Mouse (Mus musculus) stomach, postnatal 0 days (tissue): Measurements from ENCODE around the gene Epb41l1. TPM values are rescaled to one million over a fixed set of nuclear protein-coding genes. Genes with fewer than 3 reads are reported as not detected.

Source experiments
- ATAC-seq: fragments of 200-750 bp; cut with Nextera tagmentation; 2 replicates; pipeline ENCODE4 v1.8.0; 2017; ENCODE audit not compliant: low FRiP score, low TSS enrichment
- DNase-seq: peaks from one replicate; pipeline ENCODE4 v3.0.0-alpha.2; 2016; ENCODE audit warnings: low spot score
- H3K27ac ChIP-seq: fragments of 300-500 bp; sonication (generic); replicated peaks from 2 replicates; pipeline ENCODE4 v1.5.1; 2014; ENCODE audit warnings: mild to moderate bottlenecking, control low read depth
- H3K27me3 ChIP-seq: fragments of 300-500 bp; sonication (generic); 2 replicates; pipeline ENCODE4 v1.6.1; 2014; ENCODE audit warnings: low read length; ENCODE audit not compliant: control insufficient read depth, insufficient read depth
- H3K36me3 ChIP-seq: fragments of 300-500 bp; sonication (generic); 2 replicates; pipeline ENCODE4 v1.6.1; 2014; ENCODE audit warnings: low read length, mixed read lengths; ENCODE audit not compliant: control insufficient read depth, insufficient read depth
- H3K4me1 ChIP-seq: fragments of 300-500 bp; sonication (generic); replicated peaks from 2 replicates; pipeline ENCODE4 v1.6.1; 2014; ENCODE audit warnings: antibody characterized with exemption; ENCODE audit not compliant: control insufficient read depth, insufficient read depth
- H3K4me2 ChIP-seq: fragments of 300-500 bp; sonication (generic); replicated peaks from 2 replicates; pipeline ENCODE4 v1.6.1; 2014; ENCODE audit warnings: low read depth, mild to moderate bottlenecking, control low read depth, moderate library complexity
- H3K4me3 ChIP-seq: fragments of 300-500 bp; sonication (generic); 2 replicates; pipeline ENCODE4 v1.5.1; 2014; ENCODE audit warnings: low read depth, low read length, control low read depth
- H3K9ac ChIP-seq: fragments of 300-500 bp; sonication (generic); 2 replicates; pipeline ENCODE4 v1.6.1; 2014; ENCODE audit warnings: mild to moderate bottlenecking, low read length, control low read depth, mixed read lengths
- H3K9me3 ChIP-seq: fragments of 300-500 bp; sonication (generic); 2 replicates; pipeline ENCODE4 v1.6.1; 2016; ENCODE audit warnings: low read length; ENCODE audit not compliant: control insufficient read depth
- CTCF ChIP-seq: IDR thresholded peaks from 2 replicates; pipeline ENCODE4 v1.5.1; 2016; ENCODE audit warnings: antibody characterized with exemption, low read depth, mild to moderate bottlenecking, moderate library complexity
- EP300 ChIP-seq: optimal IDR thresholded peaks from 2 replicates; pipeline ENCODE3; 2016; ENCODE audit warnings: antibody characterized with exemption
- WGBS: fragments of 180-500 bp; shearing (Covaris S2); extraction: QIAGEN DNeasy Blood & Tissue Kit; methylation state at CpG from one replicate; pipeline ENCODE4 v1.1.7; 2014; 5-methylcytosine and 5-hydroxymethylcytosine counted together
- polyA plus RNA-seq: library from polyadenylated mRNA; unstranded; fragments of >200 nt; fragmentation: Nextera tagmentation; extraction: Ambion mirVana; gene quantifications from 2 replicates; pipeline ENCODE4 v1.2.1, GENCODE M21; 2015

Gene Epb41l1
- polyA plus RNA-seq, 1 experiment from 2014 or later = 1.7 TPM

- Histone ChIP-seq H3K27ac (no peak overlapping the region), H3K4me2 (no peak overlapping the region), H3K9me3 (no peaks in the 10 kb centered on the region), H3K9ac (no peak overlapping the region), H3K4me1 (no peaks in the 10 kb centered on the region), H3K4me3 (no peak overlapping the region), H3K36me3 (no peaks in the 10 kb centered on the region; the same call in 1 of the 2 replicates), H3K27me3 (no peaks in the 10 kb centered on the region)
- DNase-seq (no peak), ATAC-seq (0 out of 2 replicates have a peak, but pooled peaks have one; percentile 13)
- no peak for TF ChIP-seq EP300
- TF ChIP-seq CTCF = no peak
- WGBS = 81% methylated on average over 7 of the region's 7 CpGs
These were observed 120.3 kb downstream of the Epb41l1 start for GRCm38 (mm10) chr2:156540991-156541390.

GRCm38 (mm10) chr2:156542410-156542809 lies 121.7 kb downstream of the Epb41l1 start:
- Histone ChIP-seq H3K36me3 (no peaks in the 10 kb centered on the region), H3K4me1 (0 out of 2 replicates have a peak, but pooled peaks cover 2% of the 10 kb centered on the region), H3K27me3 (no peaks in the 10 kb centered on the region), H3K9me3 (no peaks in the 10 kb centered on the region), H3K4me2 (no peak overlapping the region), H3K9ac (no peak overlapping the region), H3K4me3 (no peak overlapping the region), H3K27ac (no peak overlapping the region)
- WGBS = 72% methylated on average over 8 of the region's 8 CpGs
- no peak for TF ChIP-seq EP300
- no peak for TF ChIP-seq CTCF
- ATAC-seq (no peak), DNase-seq (no peak)

GRCm38 (mm10) chr2:156543804-156544203 lies 123.1 kb downstream of the Epb41l1 start:
- 69% methylated on average over 3 of the region's 3 CpGs for WGBS
- Histone ChIP-seq H3K4me1 (0 out of 2 replicates have a peak, but pooled peaks cover 2% of the 10 kb centered on the region), H3K9me3 (no peaks in the 10 kb centered on the region)

GRCm38 (mm10) chr2:156547123-156547891 lies 126.6 kb downstream of the Epb41l1 start, which contains the start of gene Aar2:
Gene Aar2, plus strand, starts transcription at chr2:156547584.
- peaks cover 8% of the 10 kb centered on the region; the same call in 1 of the 2 replicates for H3K36me3 ChIP-seq
- H3K9me3 ChIP-seq = no peaks in the 10 kb centered on the region
- no peak for TF ChIP-seq EP300
- no peak for TF ChIP-seq CTCF
- H3K4me3 ChIP-seq = peak within 1 kb of the TSS; percentile 83
- 4% methylated on average over 39 of the region's 39 CpGs for WGBS
- H3K4me1 ChIP-seq = 0 out of 2 replicates have a peak, but pooled peaks cover 2% of the 10 kb centered on the region
- DNase-seq (peak; percentile 86), ATAC-seq (peak; percentile 71)
- no peaks in the 10 kb centered on the region for H3K27me3 ChIP-seq
- peak within 1 kb of the TSS; percentile 85 for H3K27ac ChIP-seq
- peak within 1 kb of the TSS; percentile 91 for H3K9ac ChIP-seq
- peak within 1 kb of the TSS; percentile 68 for H3K4me2 ChIP-seq

More at GRCm38 (mm10) chr2:156543804-156544203, 123.1 kb downstream of the Epb41l1 start:
- TF ChIP-seq EP300 (no peak), CTCF (no peak)
- no peak for ATAC-seq
- DNase-seq = no peak
- Histone ChIP-seq H3K4me2 (no peak overlapping the region), H3K4me3 (no peak overlapping the region), H3K27ac (no peak overlapping the region), H3K36me3 (no peaks in the 10 kb centered on the region), H3K27me3 (no peaks in the 10 kb centered on the region), H3K9ac (no peak overlapping the region)

GRCm38 (mm10) chr2:156552421-156552820 lies 131.7 kb downstream of the Epb41l1 start:
- 88% methylated on average over 4 of the region's 4 CpGs for WGBS
- H3K4me3 ChIP-seq = no peak overlapping the region
- no peak overlapping the region for H3K9ac ChIP-seq
- H3K27ac ChIP-seq = no peak overlapping the region
- DNase-seq (no peak), ATAC-seq (no peak)
- no peaks in the 10 kb centered on the region for H3K4me1 ChIP-seq
- no peaks in the 10 kb centered on the region for H3K27me3 ChIP-seq
- H3K9me3 ChIP-seq = no peaks in the 10 kb centered on the region
- no peak overlapping the region for H3K4me2 ChIP-seq
- peaks cover 13% of the 10 kb centered on the region for H3K36me3 ChIP-seq
- TF ChIP-seq CTCF = no peak
- no peak for TF ChIP-seq EP300

- Histone ChIP-seq H3K27ac (no peak overlapping the region), H3K4me2 (no peak overlapping the region), H3K9me3 (no peaks in the 10 kb centered on the region), H3K9ac (no peak overlapping the region), H3K27me3 (no peaks in the 10 kb centered on the region), H3K4me1 (no peaks in the 10 kb centered on the region), H3K4me3 (no peak overlapping the region), H3K36me3 (peaks cover under 1% of the 10 kb centered on the region)
- no peak for DNase-seq
- no peak for ATAC-seq
- no peak for TF ChIP-seq CTCF
- TF ChIP-seq EP300 = no peak
- 47% methylated on average over 2 of the region's 2 CpGs for WGBS
These were observed 141.1 kb downstream of the Epb41l1 start for GRCm38 (mm10) chr2:156561808-156562207.
